Mouse (Mus musculus): Measurements from ENCODE around the gene Gcnt4.
"Not testable (repeated sequence)": the region's sequence is repeated elsewhere in the genome, so short reads cannot be mapped to it uniquely, and the experiment has no call there.

Gcnt4 gene

GRCm38 (mm10) chr13:96923999-96924961, at the start of gene Gcnt4:
Gene Gcnt4 (plus strand): TSS chr13:96924689.
- DNase-seq, result peak; percentile 60

GRCm38 (mm10) chr13:96878220-96879057, 46.0 kb upstream of the Gcnt4 start:
- DNase-seq, result no peak

- DNase-seq, result no peak
Observed at GRCm38 (mm10) chr13:96884534-96884933, 40.0 kb upstream of the Gcnt4 start.

- DNase-seq, result no peak
Observed at GRCm38 (mm10) chr13:96889985-96890384, 34.5 kb upstream of the Gcnt4 start.

GRCm38 (mm10) chr13:96895144-96895543, 29.3 kb upstream of the Gcnt4 start:
- DNase-seq, result no peak

GRCm38 (mm10) chr13:96906717-96907116, 17.8 kb upstream of the Gcnt4 start:
- no peak for DNase-seq

GRCm38 (mm10) chr13:96911202-96911601, 13.3 kb upstream of the Gcnt4 start:
- no peak for DNase-seq

GRCm38 (mm10) chr13:96923134-96923533, 1.4 kb upstream of the Gcnt4 start:
- not testable (repeated sequence) for DNase-seq

- peak; percentile 23 for DNase-seq
Observed at GRCm38 (mm10) chr13:96924985-96925745, 676 bp downstream of the Gcnt4 start.

GRCm38 (mm10) chr13:96925991-96926725, 1.7 kb downstream of the Gcnt4 start:
- DNase-seq, result no peak

- DNase-seq, result no peak
Observed at GRCm38 (mm10) chr13:96927781-96928180, 3.3 kb downstream of the Gcnt4 start.

GRCm38 (mm10) chr13:96928432-96929039, 4.0 kb downstream of the Gcnt4 start:
- no peak for DNase-seq

GRCm38 (mm10) chr13:96932745-96933144, 8.3 kb downstream of the Gcnt4 start:
- DNase-seq, result no peak

- no peak for DNase-seq
Observed at GRCm38 (mm10) chr13:96933367-96933766, 8.9 kb downstream of the Gcnt4 start.

GRCm38 (mm10) chr13:96936173-96936777, 11.8 kb downstream of the Gcnt4 start:
- no peak for DNase-seq

GRCm38 (mm10) chr13:96937059-96937558, 12.6 kb downstream of the Gcnt4 start:
- no peak for DNase-seq

GRCm38 (mm10) chr13:96939680-96940079, 15.2 kb downstream of the Gcnt4 start:
- DNase-seq, result no peak

- not testable (repeated sequence) for DNase-seq
Observed at GRCm38 (mm10) chr13:96941481-96941880, 17.0 kb downstream of the Gcnt4 start.

- peak; percentile 59 for DNase-seq
Observed at GRCm38 (mm10) chr13:96943571-96943970, 19.1 kb downstream of the Gcnt4 start.

- no peak for DNase-seq
Observed at GRCm38 (mm10) chr13:96945748-96946147, 21.3 kb downstream of the Gcnt4 start.

GRCm38 (mm10) chr13:96947722-96948121, 23.2 kb downstream of the Gcnt4 start:
- DNase-seq, result no peak

Measured in kidney, adult 18-20 months (tissue).